Mouse (Mus musculus): ENCODE measurements around the gene Vps35l.
A peak's percentile ranks its signal among the peaks of the same experiment; 100 is the strongest.

Gene Vps35l

GRCm38 (mm10) chr7:118817741-118818140, 77.7 kb downstream of the Vps35l start:
- DNase-seq (ENCODE audit: low spot score in 2 of 2): no peak

- DNase-seq (ENCODE audit: low spot score in 2 of 2): no peak
Observed at GRCm38 (mm10) chr7:118819666-118820065, 79.6 kb downstream of the Vps35l start.

GRCm38 (mm10) chr7:118821356-118821755, 81.3 kb downstream of the Vps35l start:
- no peak for DNase-seq (ENCODE audit: low spot score in 2 of 2)

- DNase-seq (ENCODE audit: low spot score in 2 of 2): no peak
Observed at GRCm38 (mm10) chr7:118821887-118822556, 82.0 kb downstream of the Vps35l start.

GRCm38 (mm10) chr7:118824451-118824850, 84.4 kb downstream of the Vps35l start:
- DNase-seq (ENCODE audit: low spot score in 2 of 2): no peak

- no peak for DNase-seq (ENCODE audit: low spot score in 2 of 2)
Observed at GRCm38 (mm10) chr7:118827975-118828416, 88.0 kb downstream of the Vps35l start.

- no peak for DNase-seq (ENCODE audit: low spot score in 2 of 2)
Observed at GRCm38 (mm10) chr7:118837901-118838300, 97.9 kb downstream of the Vps35l start.

- no peak for DNase-seq (ENCODE audit: low spot score in 2 of 2)
Observed at GRCm38 (mm10) chr7:118841030-118841745, 101.2 kb downstream of the Vps35l start.

- DNase-seq (ENCODE audit: low spot score in 2 of 2): no peak
Observed at GRCm38 (mm10) chr7:118841796-118842195, 101.8 kb downstream of the Vps35l start.

- no peak for DNase-seq (ENCODE audit: low spot score in 2 of 2)
Observed at GRCm38 (mm10) chr7:118842938-118843337, 102.9 kb downstream of the Vps35l start.

GRCm38 (mm10) chr7:118845141-118845540, 105.1 kb downstream of the Vps35l start:
- DNase-seq (ENCODE audit: low spot score in 2 of 2): peak in 1 of 2 experiments; percentile 20

GRCm38 (mm10) chr7:118846329-118846728, 106.3 kb downstream of the Vps35l start:
- no peak for DNase-seq (ENCODE audit: low spot score in 2 of 2)

- DNase-seq (ENCODE audit: low spot score in 2 of 2): peak; percentile 51 to 55
Observed at GRCm38 (mm10) chr7:118848796-118849195, 108.8 kb downstream of the Vps35l start.

- no peak for DNase-seq (ENCODE audit: low spot score in 2 of 2)
Observed at GRCm38 (mm10) chr7:118849543-118850250, 109.7 kb downstream of the Vps35l start.

- peak in 1 of 2 experiments; percentile 52 for DNase-seq (ENCODE audit: low spot score in 2 of 2)
Observed at GRCm38 (mm10) chr7:118850676-118851290, 110.8 kb downstream of the Vps35l start.

- DNase-seq (ENCODE audit: low spot score in 2 of 2): peak in 1 of 2 experiments; percentile 35
Observed at GRCm38 (mm10) chr7:118851571-118851970, 111.5 kb downstream of the Vps35l start.

GRCm38 (mm10) chr7:118852611-118853010, 112.6 kb downstream of the Vps35l start:
- DNase-seq (ENCODE audit: low spot score in 2 of 2): no peak

- DNase-seq (ENCODE audit: low spot score in 2 of 2): no peak
Observed at GRCm38 (mm10) chr7:118854606-118855005, 114.6 kb downstream of the Vps35l start.

- DNase-seq (ENCODE audit: low spot score in 2 of 2): peak; percentile 91 to 92
Observed at GRCm38 (mm10) chr7:118855171-118855876, 115.3 kb downstream of the Vps35l start, which contains the start of gene Iqck. TSS of gene Iqck (plus strand) at chr7:118855752.

GRCm38 (mm10) chr7:118855877-118856304, 115.9 kb downstream of the Vps35l start, which contains the start of gene Knop1:
TSS of gene Knop1 (minus strand) at chr7:118856254.
- DNase-seq (ENCODE audit: low spot score in 2 of 2): no peak

- no peak for DNase-seq (ENCODE audit: low spot score in 2 of 2)
Observed at GRCm38 (mm10) chr7:118858640-118859039, 118.6 kb downstream of the Vps35l start.
